In the genomic region with DNA sequence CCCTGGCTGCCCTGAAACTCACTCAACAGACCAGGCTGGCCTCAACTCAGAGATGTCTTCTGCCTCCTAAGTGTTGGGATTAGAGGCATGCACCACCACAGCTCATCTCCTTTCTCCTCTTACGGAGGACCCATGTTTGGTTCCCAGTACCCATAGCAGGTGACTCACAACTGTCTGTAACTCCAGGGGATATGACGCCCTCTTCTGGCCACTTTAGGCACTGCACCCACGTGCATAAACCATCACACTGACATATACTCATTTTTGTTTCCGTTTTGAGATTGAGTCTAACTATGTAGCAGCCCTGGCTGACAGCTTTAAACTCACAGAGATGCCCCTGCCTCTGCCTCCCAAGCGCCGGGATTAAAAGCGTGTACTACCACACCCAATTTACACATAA, we compare ENCODE assay signal across 14 mouse cellular contexts. TPM values are rescaled to one million over a fixed set of nuclear protein-coding genes. Genes with fewer than 3 reads are reported as not detected.
A peak's percentile ranks its signal among the peaks of the same experiment; 100 is the strongest.
DNase-seq lines count a peak whose midpoint lies in the region; ATAC-seq and TF ChIP-seq lines count a peak whose summit lies in the region.
"Had no signal": no experiment of that assay in that cellular context is flagged by ENCODE, and none has a peak within 500 bp of the region (broad histone marks: within the 10 kb centered on the region; RNA-seq: fewer than 3 reads in every experiment).

No protein-coding gene starts in this region.

- H3K27ac ChIP-seq in hindbrain, postnatal 0 days, result no peak overlapping the region
- no peak overlapping the region for H3K27ac ChIP-seq in hindbrain, embryonic 14.5 days
- H3K27ac ChIP-seq in spleen, adult 2 months (ENCODE audit: insufficient read depth, low read length), result no peak overlapping the region
- H3K27ac ChIP-seq: hindbrain, embryonic 13.5 days; lung, embryonic 15.5 days had no signal

- H3K4me1 ChIP-seq in hindbrain, postnatal 0 days (ENCODE audit: insufficient read depth, low read length), result no peaks in the 10 kb centered on the region
- H3K4me1 ChIP-seq in hindbrain, embryonic 14.5 days (replicated peaks; ENCODE audit: control insufficient read depth, insufficient read depth, low read length), result no peaks in the 10 kb centered on the region
- no peaks in the 10 kb centered on the region for H3K4me1 ChIP-seq in spleen, adult 2 months (ENCODE audit: control insufficient read depth, insufficient read depth, insufficient read length)
- H3K4me1 ChIP-seq: hindbrain, embryonic 13.5 days; lung, embryonic 15.5 days had no signal

- no peaks in the 10 kb centered on the region for H3K27me3 ChIP-seq in hindbrain, postnatal 0 days (ENCODE audit: insufficient read depth, low read length)
- H3K27me3 ChIP-seq in hindbrain, embryonic 14.5 days (ENCODE audit: control insufficient read depth, insufficient read depth, low read length), result no peaks in the 10 kb centered on the region
- no peaks in the 10 kb centered on the region for H3K27me3 ChIP-seq in spleen, adult 2 months (ENCODE audit: control insufficient read depth, insufficient read depth, low read length)
- H3K27me3 ChIP-seq: hindbrain, embryonic 13.5 days; lung, embryonic 15.5 days had no signal

- TF ChIP-seq CTCF in hindbrain, postnatal 0 days (IDR thresholded peaks at IDR 0.05; ENCODE audit: low read depth), result peak; percentile 55
- peak; percentile 13; the same call in 1 of the 2 replicates for TF ChIP-seq CTCF in spleen, adult 2 months (IDR thresholded peaks at IDR 0.05; ENCODE audit: extremely low read depth, insufficient read depth, insufficient read length, insufficient replicate concordance)

- 96% methylated on average over 7 of the region's 7 CpGs for WGBS in hindbrain, postnatal 0 days
- 94% methylated on average over 7 of the region's 7 CpGs for WGBS in hindbrain, embryonic 14.5 days
- 96% methylated on average over 7 of the region's 7 CpGs for WGBS in spleen, adult 2 months

- H3K9me3 ChIP-seq in hindbrain, postnatal 0 days (ENCODE audit: low read length), result no peaks in the 10 kb centered on the region
- no peaks in the 10 kb centered on the region for H3K9me3 ChIP-seq in hindbrain, embryonic 14.5 days (ENCODE audit: control insufficient read depth, low read length)
- H3K9me3 ChIP-seq: heart, embryonic 10.5 days; hindbrain, embryonic 13.5 days; lung, embryonic 15.5 days had no signal

- no peak overlapping the region for H3K4me3 ChIP-seq in hindbrain, postnatal 0 days (ENCODE audit: low read length)
- no peak overlapping the region for H3K4me3 ChIP-seq in hindbrain, embryonic 14.5 days (replicated peaks; ENCODE audit: low read length)
- no peak overlapping the region for H3K4me3 ChIP-seq in spleen, adult 2 months (ENCODE audit: extremely low read depth, insufficient read depth, insufficient read length)
- H3K4me3 ChIP-seq: heart, embryonic 10.5 days; hindbrain, embryonic 13.5 days; lung, embryonic 15.5 days had no signal

- DNase-seq in hindbrain, postnatal 0 days (ENCODE audit: low spot score), result no peak
- no peak for DNase-seq in hindbrain, embryonic 14.5 days (ENCODE audit: low spot score)
- no peak for DNase-seq in spleen, adult 2 months (ENCODE audit: low read depth in 1 of 2, low spot score in 2 of 2)
- no peak for DNase-seq in spleen, adult 18-20 months
- peak; percentile 58 for DNase-seq in R1 (ENCODE audit: low read depth, low spot score)
- DNase-seq in adrenal gland, adult 8-10 months, result no peak
- no peak for DNase-seq in cerebellum, adult 11-12 months
- DNase-seq: cerebellum, postnatal 36 days; kidney, postnatal 25 days; right cerebral cortex, postnatal 4 days; thymus, adult 18-20 months had no signal

- TF ChIP-seq POLR2A in spleen, adult 2 months (IDR thresholded peaks at IDR 0.05; ENCODE audit: low read depth, low read length), result no peak

- no peak for ATAC-seq in hindbrain, postnatal 0 days
- ATAC-seq in hindbrain, embryonic 14.5 days (ENCODE audit: low FRiP score), result no peak

- H3K36me3 ChIP-seq in hindbrain, postnatal 0 days (ENCODE audit: insufficient read depth, low read length), result peaks cover 43% of the 10 kb centered on the region
- H3K36me3 ChIP-seq in hindbrain, embryonic 14.5 days (replicated peaks; ENCODE audit: control insufficient read depth, insufficient read depth), result peaks cover 83% of the 10 kb centered on the region
- peaks cover 53% of the 10 kb centered on the region for H3K36me3 ChIP-seq in spleen, adult 2 months (ENCODE audit: control insufficient read depth, insufficient read depth, low read length)

- no peak overlapping the region for H3K9ac ChIP-seq in hindbrain, postnatal 0 days (replicated peaks; ENCODE audit: low read length)
- H3K9ac ChIP-seq in hindbrain, embryonic 14.5 days, result no peak overlapping the region
- H3K9ac ChIP-seq: hindbrain, embryonic 13.5 days; lung, embryonic 15.5 days had no signal

- H3K4me2 ChIP-seq in hindbrain, postnatal 0 days (ENCODE audit: low read depth, low read length), result no peak overlapping the region
- H3K4me2 ChIP-seq in hindbrain, embryonic 14.5 days (replicated peaks), result no peak overlapping the region
- H3K4me2 ChIP-seq: hindbrain, embryonic 13.5 days; lung, embryonic 15.5 days had no signal

RNA-seq across cellular contexts. Expression of a gene that starts 46.9 kb away (rescaled TPM):
- 23.4 and 26.3 TPM in 2 replicates for total RNA-seq in hindbrain, postnatal 0 days (2014; rRNA removed)
- 3.5 and 4.6 TPM in 2 replicates for polyA plus RNA-seq in hindbrain, postnatal 0 days (2015; fragmentation: Nextera tagmentation; extraction: Ambion mirVana)
- polyA plus RNA-seq in hindbrain, embryonic 14.5 days (2014; fragmentation: Nextera tagmentation; extraction: Ambion mirVana), result 6.5 and 7.9 TPM in 2 replicates
- polyA plus RNA-seq in spleen, adult 2 months (2012; rRNA removed), result 11.6 and 13.2 TPM in 2 replicates
- 10 to 100 TPM; 59.7 to 83.9 (median 74.0) TPM for total RNA-seq in adrenal gland, adult 8-10 months (2022)

RNA-seq across cellular contexts. Expression of a gene that starts 53.6 kb away (rescaled TPM):
- 66.1 and 78.7 TPM in 2 replicates for total RNA-seq in hindbrain, postnatal 0 days (2014; rRNA removed)
- 68.1 and 71.2 TPM in 2 replicates for polyA plus RNA-seq in hindbrain, postnatal 0 days (2015; fragmentation: Nextera tagmentation; extraction: Ambion mirVana)
- 112 and 133 TPM in 2 replicates for polyA plus RNA-seq in hindbrain, embryonic 14.5 days (2014; fragmentation: Nextera tagmentation; extraction: Ambion mirVana)
- 9.2 and 12.1 TPM in 2 replicates for polyA plus RNA-seq in spleen, adult 2 months (2012; rRNA removed)
- 10 to 100 TPM; 56.8 to 74.9 (median 72.1) TPM for total RNA-seq in adrenal gland, adult 8-10 months (2022)

RNA-seq across cellular contexts. Expression of a gene that starts 59.9 kb away (rescaled TPM):
- total RNA-seq in hindbrain, postnatal 0 days (2014; rRNA removed), result 6.4 and 11.3 TPM in 2 replicates
- 7.2 and 9.5 TPM in 2 replicates for polyA plus RNA-seq in hindbrain, postnatal 0 days (2015; fragmentation: Nextera tagmentation; extraction: Ambion mirVana)
- polyA plus RNA-seq in hindbrain, embryonic 14.5 days (2014; fragmentation: Nextera tagmentation; extraction: Ambion mirVana), result 9.2 and 9.7 TPM in 2 replicates
- polyA plus RNA-seq in spleen, adult 2 months (2012; rRNA removed), result 4.1 and 4.7 TPM in 2 replicates
- total RNA-seq in adrenal gland, adult 8-10 months (2022), result 1 to 10 TPM; 3.9 to 8.1 (median 4.9) TPM
